Mouse (Mus musculus) hindbrain, embryonic 11.5 days (tissue): Measurements from ENCODE around the gene Slc29a3. TPM values are rescaled to one million over a fixed set of nuclear protein-coding genes. Genes with fewer than 3 reads are reported as not detected.
A peak's percentile ranks its signal among the peaks of the same experiment; 100 is the strongest.

Experiments
- ATAC-seq: fragments of 200-750 bp; cut with Nextera tagmentation; 2 replicates; pipeline ENCODE4 v1.8.0; 2017; ENCODE audit warnings: mild to moderate bottlenecking, moderate TSS enrichment, moderate library complexity; ENCODE audit not compliant: low FRiP score
- DNase-seq: peaks from one replicate; pipeline ENCODE4 v3.0.0-alpha.2; 2015; ENCODE audit warnings: low spot score
- H3K27ac ChIP-seq: fragments of 300-500 bp; sonication (generic); 2 replicates; pipeline ENCODE4 v1.5.1; 2014; ENCODE audit warnings: mild to moderate bottlenecking, low read depth, low read length
- H3K27me3 ChIP-seq: fragments of 300-500 bp; sonication (generic); 2 replicates; pipeline ENCODE4 v1.6.1; 2014; ENCODE audit warnings: mild to moderate bottlenecking, low read length, moderate library complexity, mixed read lengths; ENCODE audit not compliant: control insufficient read depth, insufficient read depth
- H3K36me3 ChIP-seq: fragments of 300-500 bp; sonication (generic); 2 replicates; pipeline ENCODE4 v1.6.1; 2014; ENCODE audit warnings: mild to moderate bottlenecking, low read length, moderate library complexity, mixed read lengths; ENCODE audit not compliant: control insufficient read depth, insufficient read depth
- H3K4me1 ChIP-seq: fragments of 300-500 bp; sonication (generic); replicated peaks from 2 replicates; pipeline ENCODE4 v1.6.1; 2014; ENCODE audit warnings: low read length, mixed read lengths; ENCODE audit not compliant: control insufficient read depth, insufficient read depth
- H3K4me2 ChIP-seq: fragments of 300-500 bp; sonication (generic); replicated peaks from 2 replicates; pipeline ENCODE4 v1.6.1; 2014; ENCODE audit warnings: mild to moderate bottlenecking, low read depth, low read length
- H3K4me3 ChIP-seq: fragments of 300-500 bp; sonication (generic); 2 replicates; pipeline ENCODE4 v1.5.1; 2014; ENCODE audit warnings: low read depth, low read length
- H3K9ac ChIP-seq: fragments of 300-500 bp; sonication (generic); 2 replicates; pipeline ENCODE4 v1.6.1; 2014; ENCODE audit warnings: low read depth, low read length
- H3K9me3 ChIP-seq: fragments of 300-500 bp; sonication (generic); 2 replicates; pipeline ENCODE4 v1.6.1; 2016; ENCODE audit warnings: low read length; ENCODE audit not compliant: control insufficient read depth
- whole genome bisulfite sequencing: fragments of 180-500 bp; shearing (Covaris S2); extraction: QIAGEN DNeasy Blood & Tissue Kit; methylation state at CpG from one replicate; pipeline ENCODE4 v1.1.7; 2014; 5-methylcytosine and 5-hydroxymethylcytosine counted together
- polyA plus RNA-seq: library from polyadenylated mRNA; unstranded; fragments of >200 nt; fragmentation: Nextera tagmentation; extraction: Ambion mirVana; gene quantifications from 2 replicates; pipeline ENCODE4 v1.2.1, GENCODE M21; 2014

The Slc29a3 gene
- polyA plus RNA-seq, 1 experiment from 2014 or later = 7.7 TPM

DNA sequence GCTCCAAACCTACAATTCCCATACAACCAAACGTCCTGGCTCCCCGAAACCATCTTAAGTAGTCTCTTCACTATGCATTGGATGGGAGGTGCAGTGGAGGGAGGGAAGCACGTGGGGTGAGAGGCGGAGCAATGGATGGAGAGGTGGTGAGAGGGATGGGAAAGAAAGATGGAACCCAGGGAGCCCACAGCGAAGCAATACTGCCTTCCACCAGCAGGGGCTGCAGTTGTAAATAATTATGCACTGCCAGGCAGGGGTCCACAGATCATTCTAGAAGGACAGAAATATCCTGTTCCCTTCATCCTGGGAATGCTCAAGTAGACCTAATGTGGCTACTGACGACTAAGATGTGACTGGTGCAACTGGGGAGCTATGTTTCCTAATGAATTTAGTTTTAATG is 22.9 kb upstream of the Slc29a3 start:
- no peaks in the 10 kb centered on the region for H3K36me3 ChIP-seq
- no peaks in the 10 kb centered on the region; the same call in 1 of the 2 replicates for H3K27me3 ChIP-seq
- no peak overlapping the region for H3K4me3 ChIP-seq
- DNase-seq (peak; percentile 49), ATAC-seq (no peak)
- H3K9me3 ChIP-seq = no peaks in the 10 kb centered on the region
- no peak overlapping the region for H3K4me2 ChIP-seq
- no peak overlapping the region for H3K27ac ChIP-seq
- no peak overlapping the region for H3K9ac ChIP-seq
- no peaks in the 10 kb centered on the region for H3K4me1 ChIP-seq
- WGBS = 91% methylated on average over 6 of the region's 6 CpGs

DNA sequence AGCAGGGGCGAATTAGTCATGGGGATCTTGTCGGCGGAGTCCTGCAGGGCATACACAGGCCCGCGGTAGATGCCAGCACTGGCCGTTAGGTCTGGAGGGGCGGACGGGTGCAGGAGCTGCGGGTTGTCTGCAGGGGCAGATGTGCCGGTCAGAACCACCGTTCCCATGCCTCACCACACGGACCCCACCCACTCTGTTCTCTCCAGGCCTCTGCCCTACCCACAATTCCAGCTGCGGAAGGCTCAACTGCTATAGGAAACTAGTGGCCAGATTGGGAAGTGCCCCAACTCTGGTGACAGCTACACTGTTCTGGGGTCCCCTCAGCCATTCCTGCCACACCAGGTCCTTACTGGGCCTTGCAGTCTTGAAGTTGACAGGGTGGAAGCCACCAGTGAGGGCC is 22.0 kb upstream of the Slc29a3 start:
- 94% methylated on average over 13 of the region's 13 CpGs for WGBS
- H3K27ac ChIP-seq = no peak overlapping the region
- ATAC-seq = no peak

DNA sequence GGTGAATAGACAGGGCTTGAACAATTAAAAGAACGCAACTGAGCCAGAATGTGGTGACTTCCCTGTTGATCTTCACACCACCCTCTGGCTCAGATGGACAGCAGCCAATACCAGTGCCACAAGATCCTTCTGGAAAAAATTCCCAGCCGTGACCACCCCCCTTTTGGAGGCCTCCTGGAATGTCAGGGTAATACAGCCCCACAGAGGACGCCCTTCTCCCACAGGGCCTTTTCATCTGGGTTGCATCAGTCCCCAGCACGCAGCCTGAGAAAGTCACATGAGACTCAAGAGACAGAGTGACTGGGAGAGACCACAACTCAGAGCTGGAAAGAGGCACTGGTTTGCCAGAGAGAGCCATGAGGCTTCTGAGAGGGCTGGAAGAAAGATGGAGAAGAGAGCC is 18.3 kb upstream of the Slc29a3 start:
- no peak for DNase-seq
- 59% methylated on average over 4 of the region's 4 CpGs for WGBS
- no peak for ATAC-seq
- no peak overlapping the region for H3K9ac ChIP-seq
- no peak overlapping the region for H3K27ac ChIP-seq
- H3K9me3 ChIP-seq = no peaks in the 10 kb centered on the region
- H3K4me1 ChIP-seq = no peaks in the 10 kb centered on the region
- no peaks in the 10 kb centered on the region for H3K27me3 ChIP-seq
- no peak overlapping the region for H3K4me2 ChIP-seq
- H3K4me3 ChIP-seq = no peak overlapping the region
- H3K36me3 ChIP-seq = no peaks in the 10 kb centered on the region

More for the DNA sequence above, 22.0 kb upstream of the Slc29a3 start:
- Histone ChIP-seq H3K36me3 (no peaks in the 10 kb centered on the region), H3K4me2 (no peak overlapping the region), H3K9me3 (no peaks in the 10 kb centered on the region), H3K9ac (no peak overlapping the region), H3K27me3 (no peaks in the 10 kb centered on the region), H3K4me1 (no peaks in the 10 kb centered on the region), H3K4me3 (no peak overlapping the region)
- no peak for DNase-seq

DNA sequence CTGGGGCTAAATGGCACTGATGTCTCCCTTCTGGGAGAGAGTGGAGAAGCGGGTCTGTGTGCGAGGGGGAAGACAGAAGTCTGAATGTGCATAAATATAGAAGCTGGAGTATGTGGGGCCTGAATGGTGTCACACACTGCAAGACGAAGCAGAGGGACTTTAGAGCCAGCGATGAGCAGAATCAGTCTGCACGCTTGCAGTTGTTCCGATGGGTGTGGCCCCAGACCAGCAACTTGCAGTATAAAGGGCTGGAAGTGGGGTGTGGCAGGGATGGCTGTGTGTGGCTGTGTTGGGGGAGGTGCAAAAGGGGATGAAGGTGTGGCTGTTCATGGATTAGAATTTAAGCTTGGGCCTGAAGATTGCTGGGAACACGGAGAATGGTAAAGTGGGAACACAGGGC is 16.0 kb upstream of the Slc29a3 start:
- Histone ChIP-seq H3K4me1 (no peaks in the 10 kb centered on the region), H3K9ac (no peak overlapping the region), H3K4me2 (no peak overlapping the region), H3K4me3 (no peak overlapping the region), H3K27ac (no peak overlapping the region), H3K9me3 (no peaks in the 10 kb centered on the region), H3K27me3 (no peaks in the 10 kb centered on the region), H3K36me3 (no peaks in the 10 kb centered on the region)
- no peak for DNase-seq
- WGBS = 90% methylated on average over 7 of the region's 7 CpGs
- no peak for ATAC-seq

DNA sequence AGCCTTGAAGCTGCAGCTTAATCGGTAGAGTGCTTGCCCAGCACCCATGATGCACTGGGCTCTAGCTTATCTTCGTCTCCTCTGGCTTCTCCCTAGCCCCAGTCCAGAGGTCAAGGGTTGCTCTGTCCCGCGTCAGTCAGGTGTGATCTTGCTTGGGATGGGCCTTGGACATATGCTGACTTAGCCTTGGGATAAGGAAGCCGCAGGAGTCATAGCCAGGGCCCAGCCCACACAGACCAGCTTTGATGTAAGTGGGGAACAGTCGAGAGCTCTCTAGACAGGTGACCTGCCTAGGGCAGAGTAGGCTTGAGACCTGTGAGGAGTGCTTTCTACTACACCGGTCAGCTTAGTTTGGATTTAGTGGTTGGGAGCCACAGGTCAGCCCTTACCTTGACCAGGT is 14.8 kb upstream of the Slc29a3 start:
- H3K4me1 ChIP-seq = no peaks in the 10 kb centered on the region
- no peak overlapping the region for H3K4me2 ChIP-seq
- no peak overlapping the region for H3K4me3 ChIP-seq
- no peak overlapping the region for H3K9ac ChIP-seq
- no peaks in the 10 kb centered on the region for H3K36me3 ChIP-seq
- DNase-seq = no peak
- ATAC-seq = no peak
- H3K27ac ChIP-seq = no peak overlapping the region
- H3K27me3 ChIP-seq = no peaks in the 10 kb centered on the region
- H3K9me3 ChIP-seq = no peaks in the 10 kb centered on the region
- WGBS = 83% methylated on average over 7 of the region's 7 CpGs

DNA sequence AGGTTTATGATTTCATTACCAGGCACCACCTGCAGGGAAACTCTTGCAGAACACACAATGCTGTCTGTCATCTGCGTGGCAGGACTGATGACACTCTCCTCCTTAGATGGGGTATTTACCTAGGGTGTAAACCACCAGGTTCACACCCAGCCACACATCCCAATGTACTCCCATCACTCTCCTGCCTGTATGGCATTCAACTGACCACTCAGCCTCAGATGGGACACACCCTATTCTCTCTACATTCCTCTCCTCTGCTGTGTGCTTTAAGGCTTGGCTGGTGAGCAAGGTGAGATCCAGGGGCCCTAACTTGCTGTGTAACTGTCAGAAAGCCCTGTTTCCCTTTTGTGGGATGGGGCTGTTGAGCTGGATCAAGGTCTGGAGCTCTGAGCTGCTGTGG is 9.5 kb upstream of the Slc29a3 start:
- ATAC-seq (no peak), DNase-seq (no peak)
- H3K36me3 ChIP-seq = no peaks in the 10 kb centered on the region
- H3K27ac ChIP-seq = no peak overlapping the region
- no peak overlapping the region for H3K9ac ChIP-seq
- H3K4me3 ChIP-seq = no peak overlapping the region
- 77% methylated on average over 1 of the region's 1 CpGs for WGBS
- no peak overlapping the region for H3K4me2 ChIP-seq
- H3K27me3 ChIP-seq = no peaks in the 10 kb centered on the region
- H3K4me1 ChIP-seq = no peaks in the 10 kb centered on the region
- no peaks in the 10 kb centered on the region for H3K9me3 ChIP-seq

DNA sequence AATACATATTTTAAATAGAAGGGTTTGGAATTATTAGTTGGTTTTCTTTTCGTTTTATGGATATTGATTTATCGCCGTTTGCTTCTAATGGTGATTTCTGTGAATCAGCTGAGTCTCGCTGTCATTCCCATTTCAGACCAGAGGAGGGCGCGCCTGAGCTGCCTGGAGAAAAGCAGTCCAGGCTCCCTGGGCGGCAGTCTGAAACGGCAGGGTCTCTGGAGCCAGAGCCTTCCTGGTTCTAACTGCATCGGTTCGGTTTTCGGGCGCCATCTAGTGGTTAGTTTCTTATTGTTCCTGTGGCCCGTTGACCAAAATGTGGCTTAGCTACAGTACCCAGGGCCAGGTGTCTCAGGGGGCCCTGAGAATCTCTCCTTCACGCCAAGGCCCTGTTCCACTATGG is 7.8 kb upstream of the Slc29a3 start:
- Histone ChIP-seq H3K9ac (no peak overlapping the region), H3K27me3 (no peaks in the 10 kb centered on the region), H3K4me2 (no peak overlapping the region), H3K27ac (no peak overlapping the region), H3K4me3 (no peak overlapping the region), H3K4me1 (no peaks in the 10 kb centered on the region), H3K36me3 (no peaks in the 10 kb centered on the region), H3K9me3 (no peaks in the 10 kb centered on the region)
- DNase-seq (peak; percentile 97), ATAC-seq (peak; percentile 71; the same call in 1 of the 2 replicates)
- 5% methylated on average over 14 of the region's 14 CpGs for WGBS

DNA sequence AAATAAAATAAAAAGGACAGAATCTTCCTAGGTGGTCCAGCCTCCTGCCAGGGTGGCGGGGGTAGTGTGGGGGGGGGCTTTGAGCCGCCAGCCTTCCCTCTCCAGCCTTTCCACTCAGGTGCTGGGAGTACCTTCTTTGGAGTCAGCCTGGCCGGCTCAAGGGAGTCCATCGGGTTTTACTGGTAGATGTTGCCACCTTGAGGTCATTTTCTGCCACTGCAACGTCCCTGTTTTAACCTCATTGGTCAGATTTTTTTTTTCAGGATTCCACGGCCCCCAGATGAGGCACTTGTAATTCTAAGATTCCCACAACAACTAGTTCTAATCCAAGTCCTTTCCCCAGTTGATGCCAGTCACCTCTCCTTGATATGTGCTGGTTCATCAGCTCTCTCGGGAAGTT is 4.4 kb upstream of the Slc29a3 start:
- Histone ChIP-seq H3K36me3 (no peaks in the 10 kb centered on the region), H3K27me3 (no peaks in the 10 kb centered on the region), H3K4me2 (no peak overlapping the region), H3K9ac (no peak overlapping the region), H3K27ac (no peak overlapping the region), H3K4me1 (no peaks in the 10 kb centered on the region), H3K4me3 (no peak overlapping the region), H3K9me3 (no peaks in the 10 kb centered on the region)
- DNase-seq (peak; percentile 79), ATAC-seq (no peak)
- 6% methylated on average over 7 of the region's 7 CpGs for WGBS

DNA sequence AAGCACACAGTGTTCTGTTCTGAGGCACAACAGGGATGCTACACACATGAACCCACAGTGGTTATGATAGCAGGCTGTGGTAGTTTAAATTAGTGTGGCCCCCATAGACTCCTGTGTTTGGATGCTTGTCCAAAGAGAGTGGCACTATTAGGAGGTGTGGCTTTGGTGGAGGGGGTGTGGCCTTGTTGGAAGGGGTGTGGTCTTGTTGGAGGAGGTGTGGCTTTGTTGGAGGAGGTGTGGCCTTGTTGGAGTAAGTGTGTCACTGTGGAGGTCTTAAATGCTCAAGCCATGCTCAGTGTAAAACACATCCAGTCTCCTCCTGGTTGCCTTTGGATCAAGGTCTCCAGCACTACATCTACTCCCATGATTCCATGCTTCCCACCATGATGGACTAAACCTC is 3.6 kb upstream of the Slc29a3 start:
- Histone ChIP-seq H3K9ac (no peak overlapping the region), H3K4me2 (no peak overlapping the region), H3K9me3 (no peaks in the 10 kb centered on the region), H3K27me3 (no peaks in the 10 kb centered on the region), H3K4me1 (no peaks in the 10 kb centered on the region), H3K4me3 (no peak overlapping the region), H3K36me3 (no peaks in the 10 kb centered on the region), H3K27ac (no peak overlapping the region)
- no peak for DNase-seq
- ATAC-seq = no peak
